Mouse (Mus musculus): ENCODE data around the gene Cdc6. TPM values are rescaled to one million over a fixed set of nuclear protein-coding genes. Genes with fewer than 3 reads are reported as not detected.

Cdc6 gene
- total and polyA plus RNA-seq, 3 experiments, result 0.13 to 0.32 (median 0.14) TPM

DNA sequence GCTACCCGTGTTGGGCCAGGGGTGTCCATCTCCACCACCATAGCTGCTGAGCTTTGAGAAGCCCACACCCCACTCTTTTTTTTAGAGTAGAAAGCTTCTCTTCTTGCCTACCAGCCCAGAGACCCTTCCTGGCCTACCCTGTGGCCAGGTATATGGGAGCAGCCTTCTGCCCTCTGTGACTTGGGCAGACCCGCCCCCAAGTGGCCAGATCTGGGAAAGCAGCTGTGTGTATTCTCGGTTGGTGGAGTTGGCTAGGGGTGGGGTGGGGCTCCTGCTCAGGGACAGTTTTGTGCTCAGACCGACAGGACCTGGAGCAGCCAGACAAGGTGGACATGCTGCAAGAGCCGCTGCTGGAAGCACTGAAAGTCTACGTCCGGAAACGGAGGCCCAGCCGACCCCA, 64.6 kb downstream of the Cdc6 start:
- intact Hi-C loops (cut with DNase I), result loop anchor here (1.0 to 5.0 kb wide), 4 partner anchors 18 to 110 kb away; partner anchors contain the start of gene Wipf2
- no peak overlapping the region for H3K27ac ChIP-seq
- peak; percentile 84 to 92 for DNase-seq
- TF ChIP-seq EP300 (IDR thresholded peaks at IDR 0.05; ENCODE audit: insufficient read depth, low read depth, low read length) (peak; percentile 91; the same call in 1 of the 2 replicates), POLR2A (IDR thresholded peaks at IDR 0.05; ENCODE audit: insufficient read depth, low read depth, low read length) (no peak), CTCF (IDR thresholded peaks at IDR 0.05) (peak; percentile 96)
- H3K9ac ChIP-seq (ENCODE audit: low read depth, low read length), result no peak overlapping the region
- no peaks in the 10 kb centered on the region; the same call in 1 of the 2 replicates for H3K36me3 ChIP-seq (ENCODE audit: control insufficient read depth, insufficient read depth, low read length)
- peaks cover 5% of the 10 kb centered on the region for H3K4me1 ChIP-seq (ENCODE audit: control insufficient read depth, insufficient read depth, low read length)
- 57% methylated on average over 9 of the region's 9 CpGs for WGBS
- no peaks in the 10 kb centered on the region for H3K27me3 ChIP-seq (ENCODE audit: control insufficient read depth, insufficient read depth, low read length)
- no peak overlapping the region for H3K4me3 ChIP-seq
- no peaks in the 10 kb centered on the region for H3K79me2 ChIP-seq (replicated peaks; ENCODE audit: control insufficient read depth, insufficient read depth, low read length)

DNA sequence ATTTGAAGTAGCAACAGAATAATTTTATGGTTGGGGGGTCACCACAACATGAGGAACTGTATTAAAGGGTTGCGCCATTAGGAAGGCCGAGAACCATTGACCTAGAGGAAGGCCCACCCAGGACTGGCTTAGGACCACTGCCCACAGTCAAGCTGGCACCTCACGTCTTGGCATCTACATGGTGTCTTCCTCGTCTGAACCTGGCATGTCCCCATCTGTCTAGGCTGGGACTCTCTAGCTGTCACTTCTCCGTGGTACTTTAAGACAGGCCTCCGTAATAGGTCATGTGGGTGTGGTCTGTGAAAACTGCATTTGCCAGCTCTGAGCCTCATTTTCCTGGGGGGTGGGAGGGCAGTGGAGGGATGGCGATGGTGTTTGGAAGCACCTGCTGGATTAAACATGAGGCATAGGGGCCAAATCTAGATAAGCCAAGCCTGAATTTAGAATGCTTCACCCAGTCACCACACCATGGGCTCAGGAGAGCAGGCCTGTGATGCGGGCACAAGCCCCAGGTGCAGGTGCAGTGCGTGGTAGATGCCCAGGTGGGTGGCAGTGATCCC, 65.3 kb downstream of the Cdc6 start:
- H3K9ac ChIP-seq (ENCODE audit: low read depth, low read length), result no peak overlapping the region
- H3K4me1 ChIP-seq (ENCODE audit: control insufficient read depth, insufficient read depth, low read length), result peaks cover 4% of the 10 kb centered on the region
- intact Hi-C loops (cut with DNase I), result loop anchor here (1.0 to 5.0 kb wide), 4 partner anchors 19 to 111 kb away; partner anchors contain the start of gene Wipf2
- no peak overlapping the region for H3K4me3 ChIP-seq
- 87% methylated on average over 9 of the region's 9 CpGs for WGBS
- peak in 1 of 2 experiments; percentile 16 for DNase-seq
- no peaks in the 10 kb centered on the region for H3K27me3 ChIP-seq (ENCODE audit: control insufficient read depth, insufficient read depth, low read length)
- TF ChIP-seq CTCF (IDR thresholded peaks at IDR 0.05) (no peak), POLR2A (IDR thresholded peaks at IDR 0.05; ENCODE audit: insufficient read depth, low read depth, low read length) (no peak), EP300 (IDR thresholded peaks at IDR 0.05; ENCODE audit: insufficient read depth, low read depth, low read length) (no peak)
- H3K79me2 ChIP-seq (replicated peaks; ENCODE audit: control insufficient read depth, insufficient read depth, low read length), result no peaks in the 10 kb centered on the region
- no peak overlapping the region for H3K27ac ChIP-seq
- no peaks in the 10 kb centered on the region; the same call in 1 of the 2 replicates for H3K36me3 ChIP-seq (ENCODE audit: control insufficient read depth, insufficient read depth, low read length)

Other genes starting within 250 kb of the Cdc6 start
- not detected for gene Gsdma, start 243.4 kb upstream of the Cdc6 start, total RNA-seq (2021)
- 0.04 TPM in 1 of 2 replicates, not detected in the other for gene Gsdma, start 243.4 kb upstream of the Cdc6 start, polyA plus RNA-seq (2012; rRNA removed)
- gene Psmd3, start 225.2 kb upstream of the Cdc6 start, total RNA-seq (2021), result 100 to 1,000 TPM in 1 of 2 experiments, 10 to 100 TPM in 1; 89.5 to 105 TPM
- gene Psmd3, start 225.2 kb upstream of the Cdc6 start, polyA plus RNA-seq (2012; rRNA removed), result 144 and 173 TPM in 2 replicates
- gene Csf3, start 206.5 kb upstream of the Cdc6 start, total RNA-seq (2021), result not detected
- not detected in 2 replicates for gene Csf3, start 206.5 kb upstream of the Cdc6 start, polyA plus RNA-seq (2012; rRNA removed)
- gene Med24, start 178.4 kb upstream of the Cdc6 start, total RNA-seq (2021), result 10 to 100 TPM; 41.6 to 48.1 TPM
- gene Med24, start 178.4 kb upstream of the Cdc6 start, polyA plus RNA-seq (2012; rRNA removed), result 54.5 and 65.2 TPM in 2 replicates
- 100 to 1,000 TPM; 103 to 105 TPM for gene Thra, start 167.2 kb upstream of the Cdc6 start, total RNA-seq (2021)
- 89.4 and 104 TPM in 2 replicates for gene Thra, start 167.2 kb upstream of the Cdc6 start, polyA plus RNA-seq (2012; rRNA removed)
- gene Nr1d1, start 132.5 kb upstream of the Cdc6 start, total RNA-seq (2021), result 100 to 1,000 TPM in 1 of 2 experiments, 10 to 100 TPM in 1; 35.5 to 111 TPM
- gene Nr1d1, start 132.5 kb upstream of the Cdc6 start, polyA plus RNA-seq (2012; rRNA removed), result 190 and 208 TPM in 2 replicates
- gene Msl1, start 112.3 kb upstream of the Cdc6 start, total RNA-seq (2021), result 10 to 100 TPM; 68.9 to 75.3 TPM
- 21.9 and 44.4 TPM in 2 replicates for gene Msl1, start 112.3 kb upstream of the Cdc6 start, polyA plus RNA-seq (2012; rRNA removed)
- gene Casc3, start 102.9 kb upstream of the Cdc6 start, total RNA-seq (2021), result 10 to 100 TPM; 18.7 to 20.7 TPM
- 17.5 and 25.2 TPM in 2 replicates for gene Casc3, start 102.9 kb upstream of the Cdc6 start, polyA plus RNA-seq (2012; rRNA removed)
- under 1 TPM; 0.50 to 0.77 TPM for gene Rapgefl1, start 71.0 kb upstream of the Cdc6 start, total RNA-seq (2021)
- 2.8 and 3.0 TPM in 2 replicates for gene Rapgefl1, start 71.0 kb upstream of the Cdc6 start, polyA plus RNA-seq (2012; rRNA removed)
- gene Wipf2, start 44.2 kb upstream of the Cdc6 start, total RNA-seq (2021), result 1 to 10 TPM; 9.1 to 9.6 TPM
- 4.0 and 5.1 TPM in 2 replicates for gene Wipf2, start 44.2 kb upstream of the Cdc6 start, polyA plus RNA-seq (2012; rRNA removed)
- gene Rara, start 20.0 kb downstream of the Cdc6 start, total RNA-seq (2021), result 10 to 100 TPM; 10.1 to 12.8 TPM
- gene Rara, start 20.0 kb downstream of the Cdc6 start, polyA plus RNA-seq (2012; rRNA removed), result 7.1 and 10.9 TPM in 2 replicates
- under 1 TPM; 0.27 to 0.31 TPM for gene Gjd3, start 75.2 kb downstream of the Cdc6 start, total RNA-seq (2021)
- 0.94 and 1.6 TPM in 2 replicates for gene Gjd3, start 75.2 kb downstream of the Cdc6 start, polyA plus RNA-seq (2012; rRNA removed)
- 1 to 10 TPM; 1.4 to 2.3 TPM for gene Top2a, start 116.4 kb downstream of the Cdc6 start, total RNA-seq (2021)
- gene Top2a, start 116.4 kb downstream of the Cdc6 start, polyA plus RNA-seq (2012; rRNA removed), result 0.27 and 0.56 TPM in 2 replicates
- 10 to 100 TPM; 81.8 to 84.2 TPM for gene Igfbp4, start 133.4 kb downstream of the Cdc6 start, total RNA-seq (2021)
- 163 and 216 TPM in 2 replicates for gene Igfbp4, start 133.4 kb downstream of the Cdc6 start, polyA plus RNA-seq (2012; rRNA removed)
- under 1 TPM; 0.16 to 0.23 TPM for gene Tns4, start 181.5 kb downstream of the Cdc6 start, total RNA-seq (2021)
- gene Tns4, start 181.5 kb downstream of the Cdc6 start, polyA plus RNA-seq (2012; rRNA removed), result 0.49 and 1.1 TPM in 2 replicates
- under 1 TPM; 0.29 to 0.59 TPM for gene Ccr7, start 247.3 kb downstream of the Cdc6 start, total RNA-seq (2021)
- 2.6 and 2.7 TPM in 2 replicates for gene Ccr7, start 247.3 kb downstream of the Cdc6 start, polyA plus RNA-seq (2012; rRNA removed)

Measured in heart, adult 2 months (tissue).